Mouse (Mus musculus): Measurements from ENCODE around the gene Eid1. TPM values are rescaled to one million over a fixed set of nuclear protein-coding genes. Genes with fewer than 3 reads are reported as not detected.

Gene Eid1
- total RNA-seq, 2 experiments from 2014 or later, result 59.1 to 165 TPM

Other genes with a start within 250 kb of the Eid1 start
- not detected in 2 replicates for gene Gm9913, start 168.0 kb upstream of the Eid1 start, total RNA-seq (2014; fragmentation: Nextera tagmentation)
- gene Gm9913, start 168.0 kb upstream of the Eid1 start, total RNA-seq (2017), result not detected in 2 replicates
- not detected in 2 replicates for gene Fbn1, start 165.1 kb upstream of the Eid1 start, total RNA-seq (2014; fragmentation: Nextera tagmentation)
- gene Fbn1, start 165.1 kb upstream of the Eid1 start, total RNA-seq (2017), result not detected in 2 replicates
- gene Cep152, start 48.0 kb upstream of the Eid1 start, total RNA-seq (2014; fragmentation: Nextera tagmentation), result 13.5 and 14.4 TPM in 2 replicates
- 19.9 and 21.0 TPM in 2 replicates for gene Cep152, start 48.0 kb upstream of the Eid1 start, total RNA-seq (2017)
- gene Shc4, start 51.1 kb downstream of the Eid1 start, total RNA-seq (2014; fragmentation: Nextera tagmentation), result 0.98 and 3.3 TPM in 2 replicates
- gene Shc4, start 51.1 kb downstream of the Eid1 start, total RNA-seq (2017), result 1.0 and 1.2 TPM in 2 replicates
- 10.5 and 18.0 TPM in 2 replicates for gene Secisbp2l, start 109.8 kb downstream of the Eid1 start, total RNA-seq (2014; fragmentation: Nextera tagmentation)
- gene Secisbp2l, start 109.8 kb downstream of the Eid1 start, total RNA-seq (2017), result 11.5 and 13.8 TPM in 2 replicates
- gene Galk2, start 186.0 kb downstream of the Eid1 start, total RNA-seq (2014; fragmentation: Nextera tagmentation), result 3.3 and 12.4 TPM in 2 replicates
- gene Galk2, start 186.0 kb downstream of the Eid1 start, total RNA-seq (2017), result 9.4 and 10.3 TPM in 2 replicates
- gene Cops2, start 186.0 kb downstream of the Eid1 start, total RNA-seq (2014; fragmentation: Nextera tagmentation), result 82.2 and 102 TPM in 2 replicates
- gene Cops2, start 186.0 kb downstream of the Eid1 start, total RNA-seq (2017), result 156 and 313 TPM in 2 replicates

All from megakaryocyte-erythroid progenitor cell, adult 5-6 weeks (primary cell).